Mouse (Mus musculus): ENCODE measurements around the gene Olfr550.
A peak's percentile ranks its signal among the peaks of the same experiment; 100 is the strongest.
"Not testable (repeated sequence)": the region's sequence is repeated elsewhere in the genome, so short reads cannot be mapped to it uniquely, and the experiment has no call there.

Gene Olfr550

DNA sequence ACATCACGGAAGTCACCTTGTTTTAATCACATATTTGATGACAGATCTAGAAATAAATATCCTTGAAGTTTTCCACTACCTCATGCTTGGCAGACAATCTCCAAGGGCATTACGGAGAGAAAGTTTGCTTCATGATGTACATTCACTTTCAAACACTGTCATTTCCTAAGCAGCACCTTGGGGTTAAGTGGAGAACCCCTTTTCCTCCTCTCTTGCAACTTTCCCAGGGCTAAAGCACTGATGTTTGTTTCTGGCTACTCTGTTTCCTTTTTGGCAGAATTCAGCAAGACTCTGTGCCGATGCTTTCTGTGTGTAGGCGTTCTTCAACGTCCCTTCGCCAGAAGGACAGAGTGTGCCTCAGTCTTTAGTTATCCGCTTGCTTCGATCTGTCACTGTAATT is at the start of gene Olfr550:
Gene Olfr550, plus strand, starts transcription at position 301 of the 400 bp plus-strand sequence.
- DNase-seq (ENCODE audit: low spot score in 2 of 2): no peak

DNA sequence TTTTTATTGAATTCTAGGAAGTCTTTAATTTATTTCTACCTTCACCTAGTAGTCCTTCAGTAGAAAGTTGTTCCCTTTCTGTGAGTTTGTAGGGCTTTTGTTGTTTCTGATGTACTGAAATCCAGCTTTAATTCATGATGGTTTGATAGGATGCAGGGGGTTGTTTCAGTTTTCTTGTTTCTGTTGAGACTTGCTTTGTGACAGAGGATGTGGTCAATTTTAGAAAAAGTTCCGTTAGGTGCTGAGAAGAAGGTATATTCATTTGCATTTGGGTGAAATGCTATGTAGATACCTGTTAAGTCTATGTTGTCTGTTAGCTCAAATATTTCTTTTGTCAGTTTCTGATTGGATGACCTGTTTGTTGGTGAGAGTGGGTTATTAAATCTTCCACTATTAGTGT is 42.2 kb upstream of the Olfr550 start:
- DNase-seq (ENCODE audit: low spot score in 2 of 2): no peak

DNA sequence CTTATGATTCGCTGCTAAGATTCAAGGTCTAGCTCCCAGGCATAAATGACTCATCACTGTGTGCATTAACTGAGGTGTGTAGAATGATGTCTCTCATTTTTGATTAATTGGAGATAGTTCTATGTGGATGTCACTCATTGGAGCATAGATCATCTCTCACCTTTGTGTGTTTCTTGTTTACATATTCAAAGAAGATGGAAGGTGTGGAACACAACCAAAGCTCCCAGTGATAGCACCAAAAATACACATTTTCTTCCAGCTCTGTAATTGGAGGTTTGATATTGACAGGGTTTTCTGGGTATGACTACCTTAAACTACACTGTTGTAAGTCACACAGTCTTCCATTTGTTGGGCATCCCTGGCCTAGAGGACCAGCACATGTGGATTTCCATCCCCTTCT is 36.8 kb upstream of the Olfr550 start, which contains the start of gene Olfr547:
Gene Olfr547, plus strand, starts transcription at position 301 of the 400 bp plus-strand sequence.
- no peak for DNase-seq (ENCODE audit: low spot score in 2 of 2)

DNA sequence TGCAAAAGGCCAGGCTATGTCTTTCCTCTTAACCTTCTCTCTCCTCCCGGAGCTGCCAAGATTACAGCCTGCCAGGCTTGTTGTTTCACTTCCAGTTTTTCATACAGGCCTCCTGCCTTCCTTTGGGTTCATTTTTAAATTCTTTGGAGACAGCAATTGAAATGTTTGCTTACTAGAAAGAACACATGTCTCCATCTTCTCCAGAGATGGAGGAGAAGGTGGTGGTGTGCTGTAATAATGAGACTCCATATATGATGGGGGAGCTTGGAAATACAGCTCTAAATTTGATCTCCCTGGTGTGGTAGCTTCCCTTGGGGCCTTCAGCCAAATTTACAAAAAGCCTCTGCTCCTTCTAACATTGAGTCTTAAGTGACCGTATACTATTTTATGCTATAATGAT is 30.6 kb upstream of the Olfr550 start, which contains the start of gene Olfr548-ps1:
Gene Olfr548-ps1, plus strand, starts transcription at position 301 of the 400 bp plus-strand sequence.
- DNase-seq (ENCODE audit: low spot score in 2 of 2): no peak

DNA sequence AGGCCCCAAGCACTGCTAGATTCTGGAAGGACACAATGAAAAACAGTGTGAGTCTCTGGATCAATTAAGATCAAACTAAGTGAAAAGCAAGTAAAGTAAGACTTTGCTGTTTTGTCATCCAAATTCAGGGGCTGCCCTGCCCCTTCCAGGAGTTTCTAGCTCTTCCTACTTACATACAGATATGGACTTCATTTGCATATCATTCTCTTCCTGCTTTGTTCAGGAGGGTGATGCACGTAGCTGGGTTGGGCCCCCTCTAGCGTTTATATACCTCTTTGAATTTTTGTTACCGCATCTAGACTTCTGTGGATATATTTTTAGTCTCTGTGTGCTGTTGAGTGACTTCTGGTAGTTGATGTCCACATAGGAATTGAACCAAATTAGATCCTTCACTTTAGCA is 30.0 kb upstream of the Olfr550 start:
- DNase-seq (ENCODE audit: low spot score in 2 of 2): no peak

DNA sequence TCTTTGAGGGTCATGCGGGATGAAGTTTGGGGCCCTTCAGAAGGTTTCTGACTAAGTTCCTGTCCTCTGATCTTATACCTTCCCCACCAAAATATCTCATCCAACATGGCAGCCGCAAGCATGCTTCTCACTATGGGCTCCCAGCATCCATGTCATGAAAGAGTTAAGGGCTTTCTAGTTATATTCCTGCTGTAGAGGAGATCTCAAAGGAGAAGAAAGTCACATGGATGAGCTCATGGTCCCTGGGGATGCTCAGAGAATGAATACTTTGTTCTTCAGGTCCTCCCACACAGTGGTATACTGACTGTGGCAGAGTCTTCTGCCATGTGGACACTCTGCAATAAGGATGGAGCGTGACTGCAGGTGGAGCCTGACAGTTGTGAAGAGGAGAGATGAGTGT is 21.7 kb upstream of the Olfr550 start, which contains the start of gene Olfr549:
Gene Olfr549, plus strand, starts transcription at position 301 of the 400 bp plus-strand sequence.
- no peak for DNase-seq (ENCODE audit: low spot score in 2 of 2)

DNA sequence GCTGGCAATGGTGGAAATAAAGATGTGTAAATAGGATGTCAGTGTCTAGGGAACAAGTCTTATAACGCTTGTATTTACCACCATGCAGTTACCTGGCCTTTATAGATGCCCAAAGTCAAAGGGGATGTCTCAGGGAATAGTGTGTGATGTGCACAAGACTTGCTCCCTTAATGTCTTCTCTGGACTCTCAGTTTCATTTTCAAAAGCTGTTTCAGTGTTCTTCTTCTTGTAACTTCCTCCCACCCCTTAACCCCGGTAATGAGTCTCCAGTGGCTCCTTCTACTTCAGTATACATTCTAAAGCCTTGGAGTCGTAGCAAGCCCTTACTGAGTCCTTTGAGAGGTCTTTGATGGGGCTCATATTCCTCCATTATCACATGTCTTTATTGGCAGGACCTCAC is 18.0 kb upstream of the Olfr550 start:
- no peak for DNase-seq (ENCODE audit: low spot score in 2 of 2)

DNA sequence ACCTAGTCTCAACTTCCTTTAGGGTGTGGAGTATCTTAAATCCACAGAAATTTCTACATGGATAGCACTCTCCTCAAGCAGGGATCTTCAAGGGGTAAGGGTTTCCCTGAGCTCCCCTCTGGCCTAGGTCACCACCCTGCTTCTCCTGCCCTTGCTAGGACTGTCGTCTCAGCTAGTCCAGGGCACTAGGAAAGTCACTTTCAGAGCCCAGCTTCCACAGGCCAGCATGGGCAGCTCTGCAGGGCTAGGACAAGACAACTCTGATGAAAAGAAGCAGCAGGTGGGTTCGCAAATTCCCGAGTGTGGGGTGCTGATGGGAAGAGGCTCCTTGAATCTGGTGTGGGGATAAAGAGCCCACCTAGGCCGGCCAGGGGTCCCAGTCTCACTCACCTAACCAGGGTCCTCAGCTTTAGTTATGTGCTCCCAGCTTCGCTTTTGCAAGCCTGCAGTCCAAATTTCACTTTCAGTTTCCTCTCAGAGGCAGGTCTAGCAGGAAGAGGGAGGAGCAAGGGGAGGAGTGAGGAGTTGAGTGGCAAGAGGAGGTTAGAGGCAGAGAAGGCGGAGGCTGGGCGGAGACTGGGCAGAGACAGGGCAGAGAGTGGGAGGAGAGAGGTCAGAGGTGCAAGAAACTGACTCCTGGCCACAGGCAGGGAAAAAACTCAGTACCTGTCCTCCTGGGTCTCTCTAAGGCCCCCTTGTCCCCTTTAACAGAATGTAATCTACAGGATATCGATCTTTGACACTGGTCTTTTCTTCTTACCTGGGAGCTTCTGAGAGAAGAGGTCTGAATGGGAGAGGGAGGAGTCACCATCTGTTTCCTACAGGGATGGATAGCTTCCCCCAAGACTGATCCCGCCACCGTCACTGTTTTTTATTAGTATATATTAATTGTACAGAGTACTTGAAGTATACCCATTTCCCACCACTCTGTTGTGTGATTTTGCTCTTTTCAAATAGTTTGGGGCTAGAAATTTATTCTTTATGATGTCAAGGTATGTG is 5.9 kb upstream of the Olfr550 start, which contains the start of gene Trim21:
Gene Trim21, minus strand, starts transcription at position 488 of the 999 bp plus-strand sequence.
- peak; percentile 34 for DNase-seq (ENCODE audit: low spot score in 2 of 2)

DNA sequence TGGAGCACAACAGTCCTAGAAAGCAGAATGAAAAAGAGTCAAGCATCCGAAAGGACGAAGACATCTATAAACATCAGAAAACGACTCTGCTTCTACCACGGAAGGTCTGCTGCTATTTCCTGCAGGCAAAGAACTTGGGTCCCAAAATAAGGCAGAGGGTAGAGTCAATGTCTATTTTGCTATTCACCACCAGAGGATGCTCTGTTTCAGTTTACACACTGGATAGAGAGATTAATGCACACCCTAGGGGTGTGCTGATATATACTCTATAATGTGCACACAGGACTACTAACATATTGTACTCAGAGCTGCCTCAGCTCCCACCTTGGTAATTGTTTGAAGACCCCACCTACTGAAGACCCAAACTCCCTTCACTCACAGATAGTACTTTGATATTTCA is 5.0 kb upstream of the Olfr550 start:
- DNase-seq (ENCODE audit: low spot score in 2 of 2): no peak

DNA sequence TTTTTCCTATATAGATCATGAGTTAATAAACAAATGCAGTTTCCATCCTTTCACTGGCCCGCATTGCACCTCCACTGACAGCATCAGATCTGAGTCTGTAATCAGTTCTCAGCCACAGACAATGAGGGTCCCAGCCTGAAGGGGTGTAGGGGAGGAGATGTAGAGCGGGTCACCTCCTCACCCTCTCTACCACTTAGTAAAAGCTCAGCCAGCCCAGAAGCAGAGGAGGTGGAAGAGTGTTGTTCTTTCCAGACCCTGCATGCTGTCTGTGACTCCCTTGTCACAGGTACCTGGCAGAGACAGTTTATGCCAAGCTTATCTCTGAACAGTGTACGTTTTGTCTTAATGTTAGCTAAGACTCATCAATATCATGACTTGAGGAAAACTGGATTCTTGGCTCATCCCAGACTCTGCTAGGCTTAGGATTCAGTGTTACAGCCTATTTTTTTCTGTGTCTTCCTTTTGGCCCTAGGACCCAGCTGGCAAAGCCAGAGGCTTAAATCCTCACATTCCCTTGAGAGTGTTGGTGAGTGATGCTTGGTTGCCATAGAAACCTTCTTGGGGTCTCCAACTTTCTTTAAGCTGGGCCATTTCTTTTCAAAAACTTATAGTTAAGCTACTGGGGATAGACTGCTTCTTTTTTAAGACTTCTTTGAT is 2.1 kb downstream of the Olfr550 start:
- DNase-seq (ENCODE audit: low spot score in 2 of 2): no peak

DNA sequence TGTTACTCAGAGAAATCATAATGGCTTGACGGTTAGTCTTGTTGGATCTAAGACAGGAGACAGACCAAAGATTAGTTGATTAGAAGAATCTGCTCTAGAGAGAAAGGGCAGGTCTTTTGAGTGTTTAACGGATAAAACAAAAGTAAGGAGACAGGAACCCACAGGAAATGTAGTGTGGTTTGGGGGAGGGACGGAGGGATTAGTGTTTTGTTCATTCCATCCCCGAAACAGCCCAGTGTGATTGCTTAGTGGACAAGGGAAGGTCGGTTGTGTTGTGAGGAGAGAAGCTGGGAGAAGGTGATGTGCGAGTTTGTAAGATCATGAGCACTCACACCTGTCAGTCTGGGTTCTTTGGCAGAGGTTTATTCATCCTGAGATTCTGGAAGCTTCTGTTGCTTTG is 4.8 kb downstream of the Olfr550 start:
- DNase-seq (ENCODE audit: low spot score in 2 of 2): no peak

DNA sequence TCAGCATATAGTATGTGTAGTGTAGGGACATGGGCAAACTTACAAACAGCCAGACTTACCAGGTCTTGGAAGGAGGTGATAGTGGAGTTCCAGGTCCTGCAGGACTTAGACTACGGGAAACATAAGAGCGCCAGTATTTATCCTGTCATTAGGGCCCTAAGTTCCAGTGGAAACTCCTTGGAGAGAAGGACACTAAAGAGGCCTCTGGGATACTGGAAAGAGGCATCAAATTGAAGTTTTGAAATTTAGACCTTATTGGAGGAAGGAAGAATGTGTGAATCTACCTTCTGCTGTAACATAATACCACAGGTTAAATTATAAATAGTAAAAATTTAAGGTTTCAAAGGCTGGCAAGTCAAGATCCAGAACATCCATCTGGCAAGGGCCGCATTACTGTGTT is 20.5 kb downstream of the Olfr550 start, which contains the start of gene Olfr551:
Gene Olfr551, minus strand, starts transcription at position 101 of the 400 bp plus-strand sequence.
- no peak for DNase-seq (ENCODE audit: low spot score in 2 of 2)

DNA sequence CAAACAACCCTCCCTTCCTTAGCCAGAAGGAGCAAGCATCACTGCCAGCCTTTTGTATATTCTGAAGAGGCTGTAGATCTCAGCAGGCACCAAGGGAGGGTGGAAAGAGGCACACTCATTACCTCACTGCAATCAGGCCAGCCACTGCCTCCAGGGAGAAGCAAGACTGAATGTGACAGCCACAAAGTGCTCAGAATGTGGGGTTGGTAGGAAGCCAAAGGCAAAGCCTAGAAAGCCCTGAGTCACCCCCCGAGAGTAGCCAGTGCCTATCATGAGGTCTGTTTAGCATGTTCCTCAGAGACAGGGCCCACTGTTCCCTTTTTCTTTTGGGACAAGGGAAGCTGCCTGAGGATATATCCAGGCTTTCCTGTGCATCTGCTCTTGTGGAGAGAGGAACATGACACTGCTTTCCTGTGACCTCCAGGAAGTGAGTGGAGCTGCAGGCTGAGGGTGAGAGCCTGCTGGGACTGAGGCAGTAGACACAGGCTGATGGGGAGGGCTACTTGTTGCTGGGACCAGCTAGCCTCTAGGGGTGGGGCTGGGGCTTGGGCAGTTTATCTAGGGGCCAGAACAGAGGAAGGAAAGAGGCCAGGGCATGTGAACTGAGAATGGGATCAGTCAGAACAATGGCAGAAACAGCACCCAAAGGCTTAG is 26.3 kb downstream of the Olfr550 start, which contains the start of gene Olfr552:
Gene Olfr552, plus strand, starts transcription at position 393 of the 654 bp plus-strand sequence.
- DNase-seq (ENCODE audit: low spot score in 2 of 2): no peak

DNA sequence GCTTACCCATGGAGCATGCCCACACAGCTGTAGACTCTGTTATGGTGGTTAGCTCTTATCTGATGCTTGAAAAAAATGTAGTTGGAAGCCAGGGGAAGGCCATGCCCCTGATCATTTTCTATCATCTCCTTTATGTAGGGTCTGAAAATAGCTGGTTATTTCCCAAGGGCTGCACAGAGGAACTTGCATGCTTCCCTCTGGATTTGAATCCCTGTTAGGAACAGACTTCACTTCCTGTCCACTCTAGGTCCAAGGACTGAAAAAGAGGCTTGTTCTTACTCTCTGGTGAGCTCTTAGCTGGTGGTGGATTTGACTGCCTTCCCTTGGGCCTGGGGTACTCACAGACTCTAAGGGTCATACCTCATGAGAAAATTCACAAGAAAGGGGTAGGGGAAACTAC is 46.9 kb downstream of the Olfr550 start, which contains the start of gene Olfr553:
Gene Olfr553, minus strand, starts transcription at position 101 of the 400 bp plus-strand sequence.
- DNase-seq (ENCODE audit: low spot score in 2 of 2): no peak

DNA sequence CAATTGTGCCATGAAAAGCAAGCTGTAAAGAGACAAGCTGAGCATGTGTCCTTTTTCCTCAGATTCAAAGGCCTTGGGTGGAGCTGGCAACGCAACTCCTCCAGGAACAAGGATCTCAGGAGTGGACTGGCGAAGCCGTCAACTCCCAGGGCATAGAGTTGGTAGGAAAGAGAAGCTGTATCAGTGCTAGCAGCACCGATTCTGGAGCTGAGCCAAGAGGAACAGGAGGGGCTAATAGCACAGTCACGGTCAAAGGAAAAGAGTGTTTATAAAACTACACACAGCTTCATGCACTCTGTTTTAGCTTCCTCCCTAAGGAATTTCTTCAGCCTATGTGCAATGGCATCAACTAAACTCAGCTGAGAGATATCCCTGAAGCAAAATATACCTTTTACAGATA is 48.4 kb downstream of the Olfr550 start:
- DNase-seq (ENCODE audit: low spot score in 2 of 2): no peak

DNA sequence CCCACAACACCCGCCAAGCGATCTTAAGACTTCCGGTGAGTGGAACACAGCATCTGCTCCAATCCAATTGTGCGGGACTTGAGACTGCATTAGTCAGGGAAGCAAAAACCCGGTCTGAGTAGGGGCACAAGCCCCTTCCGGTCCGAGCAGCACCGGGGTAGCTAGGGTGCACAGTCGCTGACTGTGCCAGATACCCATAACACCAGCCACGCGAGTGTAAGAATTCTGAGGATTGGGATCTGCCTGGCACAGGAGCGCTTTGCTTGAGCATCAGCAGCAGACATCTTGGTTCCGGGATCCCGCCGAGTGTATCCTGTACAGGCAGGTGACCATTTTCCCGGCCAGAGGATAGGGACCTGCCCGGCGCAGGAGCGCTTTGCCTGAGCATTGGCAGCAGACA is 49.1 kb downstream of the Olfr550 start:
- DNase-seq (ENCODE audit: low spot score in 2 of 2): not testable (repeated sequence)
